Mouse (Mus musculus) lung, postnatal 36 days (tissue): ENCODE measurements at regions not wholly inside any gene's neighbourhood (a gene's known extent, or its start where the extent isn't known, plus 50 kb on each side); places are given as distances from the start of the nearest gene placed in this dataset.

Source experiments
- DNase-seq: peaks from one replicate; pipeline ENCODE4 v3.0.0; 2022; ENCODE audit warnings: mixed read lengths

GRCm38 (mm10) chr9:41273839-41274271, 112.4 kb upstream of the Ubash3b start:
- no peak for DNase-seq

DNA sequence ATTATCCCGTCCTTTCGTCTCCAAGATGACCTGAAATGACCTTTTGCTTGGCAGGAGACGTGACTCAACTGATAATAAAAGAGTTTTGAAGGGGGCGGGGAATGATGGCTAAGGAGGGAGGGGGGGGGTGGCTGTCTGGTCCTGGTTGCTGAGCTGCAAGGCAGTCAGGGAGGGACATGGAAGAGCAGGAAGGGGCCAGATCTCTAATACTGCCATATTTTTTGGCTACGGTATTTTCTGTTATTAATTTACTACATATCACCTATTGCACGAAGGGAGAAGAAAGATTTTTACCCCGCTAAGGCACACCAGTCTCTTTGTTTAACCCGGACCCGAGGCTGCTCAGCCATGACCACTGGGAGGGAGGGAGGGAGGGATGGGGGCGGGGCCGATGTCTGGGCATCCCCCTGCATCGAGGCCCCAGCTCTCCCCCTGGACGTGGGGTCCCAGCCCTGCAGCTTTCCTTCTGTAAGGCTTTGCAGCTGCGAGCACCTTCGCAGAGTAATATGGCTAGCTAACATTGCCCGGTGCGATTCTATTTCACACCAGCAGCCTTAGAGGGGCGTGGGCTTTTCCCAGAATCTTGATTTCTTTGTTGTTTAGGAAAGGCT, 111.8 kb upstream of the Ubash3b start:
- DNase-seq, result peak; percentile 9

DNA sequence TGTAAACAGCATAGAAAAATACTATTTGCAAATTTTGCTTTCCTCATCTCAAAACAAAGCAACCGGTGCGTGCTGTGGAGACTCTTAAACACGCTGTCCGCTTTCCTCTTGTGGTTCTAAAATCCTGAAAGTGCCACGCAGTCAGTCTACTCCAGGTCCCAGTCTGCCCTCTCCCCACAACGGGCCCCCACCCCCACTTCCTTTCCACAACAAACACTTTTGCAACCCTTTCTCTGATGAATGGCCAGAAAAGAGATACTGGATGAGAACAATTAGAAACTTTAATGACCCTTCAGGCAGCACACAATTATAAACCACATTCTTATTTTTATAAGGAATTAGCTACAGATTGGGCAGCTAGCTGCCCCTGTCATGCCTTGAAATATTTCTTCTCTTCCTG, 111.1 kb upstream of the Ubash3b start:
- no peak for DNase-seq

DNA sequence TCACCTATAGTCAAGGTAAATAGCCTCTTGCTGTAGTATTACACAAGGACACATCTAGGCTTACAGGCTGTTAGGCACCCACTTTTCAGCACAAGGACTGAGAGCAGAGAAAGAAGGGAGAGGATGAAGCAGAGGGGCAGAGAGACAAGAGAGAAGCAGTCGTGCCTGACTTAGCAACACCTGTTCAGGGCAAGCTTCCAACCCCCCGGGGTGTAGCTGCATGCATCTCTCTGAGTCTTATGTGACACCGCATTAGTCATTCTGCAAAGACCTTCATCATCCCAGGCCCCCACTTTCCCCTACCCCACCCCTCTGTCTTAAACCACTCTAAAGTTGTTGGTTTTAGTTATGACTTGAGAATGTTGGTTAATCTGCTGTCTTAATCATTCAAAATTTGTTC, 106.6 kb upstream of the Ubash3b start:
- no peak for DNase-seq

DNA sequence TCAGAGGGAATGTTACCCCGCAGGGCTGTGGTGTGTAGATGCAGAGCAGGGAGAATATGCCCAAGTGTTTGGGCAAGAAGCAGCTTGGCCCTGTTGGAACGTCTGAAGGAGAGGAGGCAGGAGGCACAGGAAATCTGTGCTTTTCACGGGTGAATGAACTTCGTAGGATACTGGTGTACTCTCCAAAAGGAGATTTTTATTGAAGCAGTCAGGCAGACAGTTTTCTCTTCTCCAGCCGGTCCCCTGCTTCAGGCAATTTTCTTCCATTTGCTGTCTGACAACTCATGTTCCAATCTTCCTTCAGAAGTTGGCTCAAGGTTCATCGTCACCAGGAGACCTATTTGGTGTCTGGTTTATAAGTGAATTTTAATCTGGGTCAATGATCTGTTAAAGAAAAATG, 103.0 kb upstream of the Ubash3b start:
- no peak for DNase-seq

GRCm38 (mm10) chr9:41257244-41257643, 95.7 kb upstream of the Ubash3b start:
- no peak for DNase-seq

DNA sequence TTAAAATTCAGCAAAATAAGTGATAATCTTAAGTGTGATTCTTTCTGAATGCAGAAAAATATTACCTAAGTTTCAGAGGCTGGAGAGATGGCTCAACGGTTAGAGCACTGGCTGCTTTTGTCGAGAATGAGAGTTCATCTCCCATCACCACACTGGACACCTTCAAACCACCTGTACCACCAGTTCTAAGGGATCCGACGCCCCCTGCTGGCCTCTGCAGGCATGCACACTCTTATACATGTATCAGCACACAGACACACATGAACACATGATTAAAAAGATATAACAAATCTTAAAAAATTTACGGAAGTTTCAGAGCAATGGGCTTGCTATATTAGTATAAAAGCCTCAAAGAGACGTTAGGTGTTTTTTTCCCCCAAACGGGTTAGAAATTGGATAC, 80.9 kb upstream of the Ubash3b start:
- no peak for DNase-seq

GRCm38 (mm10) chr9:41239097-41239451, 77.6 kb upstream of the Ubash3b start:
- DNase-seq, result no peak

GRCm38 (mm10) chr9:41238395-41239096, 77.0 kb upstream of the Ubash3b start:
- DNase-seq, result no peak

GRCm38 (mm10) chr9:41237265-41237664, 75.8 kb upstream of the Ubash3b start:
- no peak for DNase-seq

GRCm38 (mm10) chr9:41229225-41229582, 67.7 kb upstream of the Ubash3b start:
- no peak for DNase-seq

DNA sequence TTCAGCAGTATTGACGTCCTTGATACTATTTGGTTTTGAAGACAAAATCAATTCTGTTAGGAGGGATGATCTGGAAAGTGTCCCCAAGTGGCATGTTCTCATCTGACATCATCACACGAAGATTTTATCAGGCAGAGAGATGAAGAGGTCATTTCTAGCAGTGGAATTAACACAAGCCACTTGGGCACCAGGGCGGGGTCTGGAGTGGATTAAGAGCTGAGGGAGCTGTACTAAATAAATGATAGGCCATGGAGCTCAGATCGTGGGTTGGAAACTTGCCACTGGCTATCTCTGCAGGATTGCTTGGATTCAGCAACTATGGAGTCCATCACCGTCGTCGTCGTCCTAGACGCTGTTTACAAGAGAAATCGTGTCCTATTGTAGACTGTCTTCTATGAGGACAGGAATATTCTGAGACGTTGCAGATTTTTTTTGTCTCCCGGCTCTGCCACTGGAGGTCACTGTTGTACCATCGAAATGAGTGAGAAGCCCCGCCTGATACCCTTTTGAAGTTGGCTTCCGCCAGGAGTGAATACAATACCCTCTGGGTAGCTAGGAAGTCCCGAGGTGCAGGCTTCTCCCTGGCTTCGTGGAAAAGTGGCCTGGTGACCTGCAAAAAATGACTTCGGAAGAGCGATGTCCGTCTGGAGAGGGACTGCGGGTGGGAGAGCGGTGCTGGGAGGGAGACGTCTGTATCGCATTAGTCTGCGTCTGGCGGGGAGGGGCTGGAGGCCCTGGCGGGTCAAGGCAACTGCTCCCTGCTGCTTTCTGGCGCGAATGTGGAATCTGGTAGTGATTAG, 67.1 kb upstream of the Ubash3b start:
- DNase-seq, result peak; percentile 93

GRCm38 (mm10) chr9:41223406-41223805, 61.9 kb upstream of the Ubash3b start:
- DNase-seq, result no peak

DNA sequence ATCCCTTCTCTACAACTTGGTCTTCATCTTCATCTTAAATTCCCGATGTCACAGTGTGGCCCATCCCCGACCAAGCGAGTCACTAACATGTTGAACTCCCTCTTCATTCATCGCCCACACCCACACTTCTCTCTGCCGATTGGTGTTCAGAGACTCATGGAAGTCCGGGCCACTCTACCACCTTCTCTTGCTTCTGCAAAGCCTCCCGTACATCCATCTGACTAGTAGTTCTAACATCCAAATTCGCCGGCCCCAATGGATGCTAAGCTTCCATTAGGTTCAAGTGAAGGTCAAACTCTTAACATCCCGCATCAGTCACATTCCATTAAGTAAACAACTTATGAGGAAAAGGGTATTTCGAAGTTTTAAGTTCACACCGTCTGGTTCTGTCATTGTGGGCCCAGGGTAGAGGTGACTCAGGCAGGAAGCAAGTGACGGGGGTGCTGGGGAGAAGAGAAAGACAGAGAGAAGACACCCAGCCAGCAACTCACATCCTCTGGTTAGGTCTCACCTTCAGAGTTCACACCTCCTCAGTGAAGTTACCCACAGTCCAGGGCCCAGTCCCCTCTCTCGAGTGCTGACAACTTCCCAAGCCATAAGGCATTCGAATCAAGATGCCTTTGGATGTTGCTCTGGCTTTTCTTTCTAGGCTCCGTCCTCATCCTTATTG, 61.0 kb upstream of the Ubash3b start:
- no peak for DNase-seq

- DNase-seq, result no peak
These were observed 59.8 kb upstream of the Ubash3b start for GRCm38 (mm10) chr9:41221110-41221790.

- no peak for DNase-seq
These were observed 58.7 kb upstream of the Ubash3b start for GRCm38 (mm10) chr9:41220105-41220669.

GRCm38 (mm10) chr9:41218702-41219101, 57.2 kb upstream of the Ubash3b start:
- DNase-seq, result no peak

GRCm38 (mm10) chr9:41216248-41216647, 54.8 kb upstream of the Ubash3b start:
- no peak for DNase-seq

DNA sequence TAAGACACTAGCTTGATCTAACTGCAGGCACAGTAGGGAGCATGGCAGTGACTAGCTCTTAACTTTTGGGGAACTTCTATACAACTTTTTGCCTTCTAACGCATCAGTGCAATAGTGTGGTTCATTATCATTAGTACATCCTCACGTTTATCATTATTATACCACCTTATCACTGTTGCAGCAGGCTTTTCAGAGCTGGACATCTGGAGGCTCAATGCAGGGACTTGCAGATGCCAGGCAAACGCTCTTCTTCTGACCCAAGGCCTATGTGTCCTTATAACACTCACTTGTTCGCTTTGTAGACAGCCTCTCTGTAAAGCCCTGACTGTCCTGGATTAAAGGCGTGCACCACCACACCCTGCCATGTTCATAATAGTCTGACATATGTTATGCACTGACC, 53.5 kb upstream of the Ubash3b start:
- DNase-seq, result no peak

GRCm38 (mm10) chr9:41212943-41213529, 51.5 kb upstream of the Ubash3b start:
- DNase-seq, result no peak

GRCm38 (mm10) chr9:41212303-41212901, 50.9 kb upstream of the Ubash3b start:
- peak; percentile 54 for DNase-seq

GRCm38 (mm10) chr9:41211865-41212302, 50.4 kb upstream of the Ubash3b start:
- no peak for DNase-seq
